Mouse (Mus musculus) CD4-positive, CD25-positive, alpha-beta regulatory T cell (primary cell): ENCODE data around the gene Gm10662. TPM values are rescaled to one million over a fixed set of nuclear protein-coding genes. Genes with fewer than 3 reads are reported as not detected.

Experiments
- polyA plus RNA-seq: library from polyadenylated mRNA; unstranded; fragments of 100-300 nt; shearing (Covaris generic); gene quantifications from one replicate; pipeline ENCODE4 v1.2.1, GENCODE M21; 2017

Gm10662 gene
- 0.10 TPM for polyA plus RNA-seq

GRCm38 (mm10) chr7:23144380-23144779 is at the start of gene Gm10662:
Gene Gm10662, minus strand, starts transcription at chr7:23144480.

Other genes with a start within 250 kb of the Gm10662 start
- not detected for gene Gm4214, start 159.8 kb downstream of the Gm10662 start, polyA plus RNA-seq
- not detected for gene Gm4216, start 124.6 kb downstream of the Gm10662 start, polyA plus RNA-seq
- gene Vmn1r163, start 88.9 kb downstream of the Gm10662 start, polyA plus RNA-seq: 0.35 TPM
- not detected for gene Gm8720, start 77.0 kb downstream of the Gm10662 start, polyA plus RNA-seq
- gene Vmn1r165, start 72.9 kb upstream of the Gm10662 start, polyA plus RNA-seq: not detected
- gene Vmn1r166, start 107.2 kb upstream of the Gm10662 start, polyA plus RNA-seq: not detected
- gene Gm6902, start 134.4 kb upstream of the Gm10662 start, polyA plus RNA-seq: not detected
- not detected for gene Nlrp4e, start 156.7 kb upstream of the Gm10662 start, polyA plus RNA-seq
- not detected for gene Nlrp5, start 241.4 kb upstream of the Gm10662 start, polyA plus RNA-seq